Mouse (Mus musculus): ENCODE measurements around the gene Trem3. TPM values are rescaled to one million over a fixed set of nuclear protein-coding genes. Genes with fewer than 3 reads are reported as not detected.

Trem3 gene
- total RNA-seq, 2 experiments from 2014 or later, result 72.1 to 77.8 TPM

DNA sequence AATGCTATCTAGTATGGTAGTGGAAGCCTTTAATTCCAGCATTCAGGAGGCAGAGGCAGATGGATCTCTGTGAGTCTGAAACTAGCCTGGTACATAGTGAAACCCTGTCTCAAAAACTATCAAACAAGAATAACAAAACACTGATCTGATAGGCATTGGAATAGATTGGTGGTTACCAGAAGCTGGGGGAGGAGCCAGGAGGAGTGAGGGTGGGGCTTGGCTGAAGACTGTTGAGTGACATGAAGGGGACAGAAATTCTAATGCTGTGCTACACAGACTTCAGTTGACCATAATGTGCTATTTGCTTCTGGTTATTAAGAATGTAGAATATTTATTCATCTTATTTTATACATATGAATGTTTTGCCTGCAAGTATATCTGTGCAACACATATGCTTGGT is 20.7 kb downstream of the Trem3 start:
- ATAC-seq (ENCODE audit: poor library complexity, severe bottlenecking), result no peak

DNA sequence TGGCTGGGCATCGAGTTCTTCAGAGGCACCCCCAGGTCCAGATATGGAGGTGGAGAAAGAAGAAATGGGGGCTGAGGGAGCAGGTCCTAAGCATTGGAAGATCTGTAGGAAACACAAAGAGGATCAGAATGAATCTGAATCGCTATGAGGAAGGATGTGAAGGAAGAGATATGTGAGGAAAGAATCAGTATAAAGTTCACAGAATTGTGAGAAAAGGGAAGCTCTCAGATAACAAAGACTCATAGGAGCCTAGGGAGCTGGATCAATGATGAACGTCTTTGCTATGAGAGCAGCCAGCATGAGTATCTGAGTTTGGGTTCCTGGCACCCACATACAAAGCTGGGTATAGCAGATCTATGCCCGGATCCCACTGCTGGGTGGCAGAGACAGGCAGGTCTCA is 22.3 kb downstream of the Trem3 start:
- ATAC-seq (ENCODE audit: poor library complexity, severe bottlenecking), result no peak

DNA sequence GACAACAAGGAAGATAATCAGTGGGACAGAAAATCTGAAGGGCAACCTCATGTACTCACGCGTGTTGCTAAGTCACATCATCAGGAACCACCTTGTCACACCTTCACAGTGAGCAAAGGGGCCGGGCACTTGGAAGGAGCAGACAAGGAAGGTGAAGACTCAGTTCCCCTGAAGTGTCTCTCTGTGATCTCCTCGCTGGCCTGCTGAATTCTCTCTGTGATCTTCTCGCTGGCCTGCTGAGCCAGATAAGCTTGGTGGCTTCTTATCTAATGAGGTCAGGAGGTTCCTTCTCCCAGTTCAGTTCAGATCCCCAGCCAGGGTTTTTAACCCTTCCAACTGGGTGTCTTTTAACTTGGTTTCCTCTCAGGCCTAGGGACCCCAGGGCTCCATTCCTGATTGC is 24.6 kb downstream of the Trem3 start:
- ATAC-seq (ENCODE audit: poor library complexity, severe bottlenecking), result peak; percentile 56

DNA sequence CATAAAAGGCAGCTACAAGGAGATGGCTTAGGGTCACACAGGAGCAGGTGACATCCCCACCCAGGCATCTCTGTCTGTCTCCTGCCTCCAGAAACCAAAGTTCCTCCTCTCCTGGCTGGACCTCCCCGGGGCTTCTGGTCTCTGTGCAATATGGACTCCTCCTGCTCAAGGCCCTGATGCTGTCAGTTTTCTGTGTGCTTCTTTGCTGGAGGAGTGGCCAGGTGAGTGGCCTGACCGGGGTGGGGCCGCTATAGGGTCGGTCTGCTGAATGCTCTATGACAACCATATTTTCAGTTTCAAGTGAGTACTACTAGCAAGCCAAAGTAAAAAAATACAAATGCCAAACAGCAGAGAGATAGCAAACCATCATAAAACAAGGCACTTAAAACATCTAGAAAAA is 25.0 kb downstream of the Trem3 start:
- no peak for ATAC-seq (ENCODE audit: poor library complexity, severe bottlenecking)

DNA sequence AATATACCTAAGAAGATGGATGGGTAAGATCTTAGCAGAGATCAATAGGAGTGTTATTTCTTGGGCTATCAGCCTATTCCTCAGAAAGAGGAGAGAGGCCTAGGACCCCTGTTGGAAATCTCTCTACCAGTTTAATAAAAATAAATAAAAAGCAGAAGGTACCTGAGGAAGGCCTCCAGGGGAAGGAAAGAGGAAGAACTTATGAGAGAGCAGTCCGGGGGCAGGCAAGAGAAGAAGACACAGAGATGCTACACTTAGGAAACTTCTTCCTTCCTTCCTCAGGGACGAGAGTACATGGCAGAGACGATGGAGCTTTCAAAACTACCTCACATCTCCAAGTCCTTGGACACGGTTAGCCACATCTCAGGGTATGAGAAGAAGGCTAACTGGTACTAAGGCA is 26.5 kb downstream of the Trem3 start:
- peak; percentile 64 for ATAC-seq (ENCODE audit: poor library complexity, severe bottlenecking)

DNA sequence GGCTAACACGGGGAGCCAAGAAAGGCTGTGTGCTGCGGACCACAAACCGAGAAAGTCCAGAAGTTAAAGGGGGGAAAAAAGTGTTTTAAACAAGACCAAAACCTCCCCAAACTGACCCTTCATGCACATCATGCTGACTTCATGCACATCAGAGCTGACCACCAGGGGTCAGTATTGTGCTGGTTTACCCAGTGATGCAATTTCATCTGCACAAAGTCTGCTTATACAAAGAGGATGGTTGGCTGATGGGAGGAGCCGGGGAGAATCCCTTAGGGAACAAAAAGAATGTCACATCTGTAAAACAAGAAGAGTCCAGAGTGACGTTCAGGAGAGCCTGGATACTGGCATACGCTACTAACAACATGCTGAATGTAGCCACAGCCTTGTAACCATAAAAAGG is 27.3 kb downstream of the Trem3 start:
- peak; percentile 73 for ATAC-seq (ENCODE audit: poor library complexity, severe bottlenecking)

DNA sequence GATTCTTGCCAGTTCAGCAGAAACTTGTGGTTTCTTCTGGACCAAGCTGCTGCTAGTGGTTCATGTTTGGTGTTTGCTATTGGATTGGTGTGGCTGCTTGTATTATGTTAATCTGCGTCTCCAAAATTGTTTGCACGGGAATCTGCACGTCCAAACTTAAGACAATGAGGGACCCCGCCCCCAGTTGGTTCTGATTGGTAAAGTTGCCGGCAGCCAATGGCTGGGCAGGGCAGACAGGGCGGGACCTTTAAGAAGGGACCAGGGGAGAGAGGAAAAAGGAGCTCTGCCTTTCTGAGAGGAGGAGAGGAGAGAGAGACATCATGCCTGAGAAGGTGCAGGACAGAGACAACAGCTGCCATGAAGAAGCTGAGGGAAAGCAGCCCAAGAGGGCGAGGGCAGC is 28.2 kb downstream of the Trem3 start:
- ATAC-seq (ENCODE audit: poor library complexity, severe bottlenecking), result no peak

DNA sequence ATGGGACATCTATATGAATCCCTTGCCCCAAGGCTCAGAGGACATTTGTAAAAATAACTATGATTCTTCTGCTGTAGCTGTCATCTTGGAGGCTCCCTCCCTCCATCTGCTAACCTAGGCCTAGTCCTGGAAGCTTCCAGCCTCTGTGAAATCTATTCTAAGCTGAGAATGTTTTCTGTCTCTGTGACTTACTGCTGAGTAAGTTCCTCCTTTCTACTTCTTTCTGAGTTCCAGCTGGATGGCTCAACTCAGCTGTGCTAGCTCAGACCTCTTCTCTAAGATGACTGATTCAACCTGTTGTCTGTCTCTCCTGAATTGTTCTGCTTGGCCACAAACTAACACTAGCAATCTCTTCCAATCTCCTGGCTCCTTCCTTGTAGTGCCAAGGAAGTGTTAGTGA is 30.8 kb downstream of the Trem3 start:
- no peak for ATAC-seq (ENCODE audit: poor library complexity, severe bottlenecking)

DNA sequence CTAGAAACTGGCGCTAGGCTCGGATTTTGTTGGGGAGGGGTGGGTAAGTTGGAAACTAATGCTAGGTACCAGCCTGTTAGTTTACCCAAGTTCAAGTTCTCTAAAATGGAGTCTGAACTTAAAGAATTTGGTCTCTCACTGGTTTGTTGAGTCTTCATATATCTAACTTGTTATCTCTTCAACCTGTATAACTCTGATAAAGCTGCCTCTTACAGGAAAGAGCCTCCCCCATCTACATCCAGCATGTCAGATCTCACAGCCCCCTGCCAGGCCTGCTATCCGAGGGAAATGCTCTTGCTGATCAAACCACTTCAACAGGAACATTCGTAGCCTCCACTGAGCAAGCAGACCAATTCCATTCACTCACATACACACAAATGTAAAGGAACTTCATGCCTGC is 31.4 kb downstream of the Trem3 start:
- ATAC-seq (ENCODE audit: poor library complexity, severe bottlenecking), result no peak

DNA sequence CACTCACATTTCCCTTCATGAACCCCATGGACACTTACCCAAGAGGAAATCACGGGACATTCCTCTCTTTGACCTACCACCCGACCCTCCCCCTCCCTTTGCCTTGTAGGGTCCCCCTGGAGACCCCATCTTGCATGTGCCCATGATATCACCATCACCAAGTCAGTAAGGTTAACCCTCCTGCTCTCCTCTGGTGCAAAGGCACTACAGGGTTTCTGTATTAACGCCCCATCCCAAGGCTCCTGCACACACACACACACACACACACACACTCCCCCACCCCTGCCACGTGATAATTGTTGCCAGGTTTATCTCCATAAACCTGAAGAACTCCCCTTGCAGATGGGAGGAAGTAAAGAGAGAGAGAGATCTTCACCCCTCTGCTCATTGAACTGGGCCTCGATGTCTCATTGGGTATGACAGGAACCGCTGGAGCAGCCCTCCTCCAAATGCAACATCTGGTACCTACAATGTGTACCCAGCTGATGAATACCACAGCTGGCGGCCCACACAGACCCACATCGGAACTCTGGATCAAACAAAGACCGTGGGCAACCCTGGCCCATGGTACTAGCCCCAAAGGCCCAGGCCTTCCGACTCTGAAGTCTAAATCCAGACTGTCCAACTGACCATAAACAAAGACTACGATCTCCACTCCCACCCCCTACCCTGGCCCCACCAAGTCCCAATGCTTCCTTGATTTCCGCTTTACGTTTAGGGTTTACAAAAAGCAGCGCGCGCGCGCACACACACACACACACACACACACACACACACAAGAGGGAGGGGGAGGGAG is 33.6 kb downstream of the Trem3 start:
- ATAC-seq (ENCODE audit: poor library complexity, severe bottlenecking), result 0 out of 2 replicates have a peak, but pooled peaks have one; percentile 10

DNA sequence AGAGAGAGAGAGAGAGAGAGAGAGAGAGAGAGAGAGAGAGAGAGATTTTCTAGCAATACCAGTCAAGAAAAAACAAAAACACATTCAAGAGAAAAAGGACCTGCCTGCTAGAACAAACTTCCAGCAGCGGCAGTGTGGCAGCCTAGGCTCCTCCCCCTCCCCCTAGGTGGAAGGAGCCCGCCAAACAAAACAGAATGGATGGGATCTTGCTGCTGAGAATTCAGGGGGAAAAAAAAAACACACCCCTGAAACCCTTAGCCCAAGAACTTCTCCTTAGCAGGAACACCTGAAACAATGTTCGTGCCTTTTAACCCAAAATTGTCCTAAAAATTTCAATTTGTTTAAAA is 34.1 kb downstream of the Trem3 start:
- no peak for ATAC-seq (ENCODE audit: poor library complexity, severe bottlenecking)

DNA sequence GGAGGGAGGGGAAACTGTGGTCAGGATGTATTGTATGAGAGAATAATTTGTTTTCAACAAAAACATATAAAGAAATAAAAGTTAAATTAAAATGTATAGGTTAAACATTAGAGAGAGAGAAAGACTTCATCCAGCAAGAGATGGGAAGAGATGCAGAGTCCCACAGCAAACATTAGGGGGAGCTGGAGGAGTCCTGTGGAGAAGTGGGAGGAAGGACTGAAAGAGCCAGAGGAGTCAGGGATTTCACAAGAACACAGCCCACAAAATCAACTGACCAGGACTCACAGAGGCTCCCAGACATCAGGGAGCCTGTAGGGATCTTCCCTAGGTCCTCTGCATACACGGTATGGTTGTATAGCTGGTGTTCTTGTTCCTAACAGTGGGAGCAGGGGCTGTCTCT is 39.2 kb downstream of the Trem3 start:
- peak; percentile 97 for ATAC-seq (ENCODE audit: poor library complexity, severe bottlenecking)

DNA sequence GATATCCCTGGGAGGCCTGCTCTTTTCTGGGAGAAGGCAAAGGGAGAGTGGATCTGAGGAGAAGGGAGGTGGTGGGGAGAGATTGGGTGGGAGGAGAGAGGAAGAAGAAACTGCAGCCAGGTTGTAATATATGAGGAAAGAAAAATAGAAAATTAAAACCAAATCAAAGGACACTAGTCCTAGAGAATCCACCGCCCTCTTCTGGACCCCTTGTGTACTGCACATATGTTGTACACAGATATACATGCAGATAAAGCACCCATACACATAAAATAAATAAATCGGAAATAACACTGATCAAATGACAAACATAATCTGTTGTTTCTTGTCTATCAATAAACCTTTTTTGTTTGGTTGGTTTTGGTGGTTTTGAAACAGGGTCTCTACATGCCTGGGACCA is 39.7 kb downstream of the Trem3 start:
- ATAC-seq (ENCODE audit: poor library complexity, severe bottlenecking), result peak; percentile 24; the same call in 1 of the 2 replicates

DNA sequence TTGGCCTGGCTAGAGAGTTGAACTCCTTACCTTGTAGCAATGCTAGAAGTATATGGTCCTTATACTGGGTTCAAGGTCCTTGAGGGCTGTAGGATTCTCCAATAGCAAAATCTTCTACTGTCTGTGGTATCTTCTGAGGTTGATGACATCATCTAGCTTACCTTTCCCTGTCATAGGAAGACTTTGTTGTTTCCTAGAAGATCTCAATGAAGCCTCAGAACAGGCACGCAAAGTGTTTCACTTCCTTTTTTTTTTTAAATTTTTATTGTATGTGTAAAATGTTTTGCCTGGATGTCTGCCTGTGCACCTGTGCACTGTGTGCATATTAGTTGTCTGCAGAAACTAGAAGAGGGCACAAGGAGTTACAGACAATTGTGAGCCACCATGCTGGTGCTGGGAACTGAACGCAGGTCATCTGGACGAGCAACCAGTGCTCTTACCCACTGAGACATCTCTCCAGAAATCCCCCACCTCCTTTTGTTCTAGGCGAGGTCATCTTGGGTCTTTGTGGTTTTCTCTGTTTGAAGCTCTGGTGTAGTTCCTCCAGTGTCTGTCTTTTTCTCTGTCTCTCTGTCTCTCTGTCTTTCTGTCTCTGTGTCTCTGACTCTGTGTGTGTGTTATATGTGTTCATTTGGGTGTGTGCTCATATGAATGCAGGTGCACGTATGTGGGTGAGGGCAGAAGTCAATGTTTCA is 46.1 kb downstream of the Trem3 start:
- peak; percentile 45 for ATAC-seq (ENCODE audit: poor library complexity, severe bottlenecking)

DNA sequence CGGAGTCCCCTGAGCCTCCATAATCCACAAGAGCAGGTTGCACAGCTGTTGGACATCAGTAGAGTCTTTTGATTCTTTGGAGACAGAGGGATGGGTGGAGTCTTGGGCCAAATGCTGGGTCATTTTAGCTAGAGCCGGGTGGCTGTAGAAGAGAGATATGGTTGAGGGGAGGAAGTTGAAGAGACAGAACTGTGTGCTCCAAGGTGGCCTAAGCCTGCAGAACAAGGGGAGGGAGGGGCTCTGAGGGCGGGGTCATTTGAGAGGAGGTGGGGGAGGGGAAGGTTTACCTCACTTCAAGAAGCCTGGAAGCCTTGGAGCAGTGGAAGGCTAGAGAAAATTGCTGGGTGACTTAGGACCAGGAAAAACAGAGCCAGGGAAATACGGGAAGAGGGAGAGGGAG is 51.6 kb downstream of the Trem3 start, which contains the start of gene Treml2:
Gene Treml2 (plus strand): TSS at position 296 of the 400 bp plus-strand sequence.
- ATAC-seq (ENCODE audit: poor library complexity, severe bottlenecking), result peak; percentile 41

DNA sequence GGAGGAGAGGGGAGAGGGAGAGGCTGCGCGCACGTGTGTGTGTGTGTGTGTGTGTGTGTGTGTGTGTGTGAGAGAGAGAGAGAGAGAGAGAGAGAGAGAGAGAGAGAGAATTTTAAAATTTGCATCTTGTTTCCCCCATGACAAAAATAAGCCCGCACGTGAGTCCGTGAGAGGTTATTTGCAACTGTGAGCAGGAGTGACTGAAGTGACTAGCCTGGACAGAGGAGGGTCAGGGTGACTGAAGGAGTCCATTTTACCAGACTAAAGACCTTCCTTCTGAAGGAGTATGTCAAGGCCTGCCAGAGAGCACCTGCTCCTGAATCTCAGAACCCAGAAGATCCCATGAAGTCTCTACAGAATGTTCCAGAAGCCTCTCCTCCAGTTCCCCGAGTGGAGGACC is 52.2 kb downstream of the Trem3 start:
- 0 out of 2 replicates have a peak, but pooled peaks have one; percentile 2 for ATAC-seq (ENCODE audit: poor library complexity, severe bottlenecking)

DNA sequence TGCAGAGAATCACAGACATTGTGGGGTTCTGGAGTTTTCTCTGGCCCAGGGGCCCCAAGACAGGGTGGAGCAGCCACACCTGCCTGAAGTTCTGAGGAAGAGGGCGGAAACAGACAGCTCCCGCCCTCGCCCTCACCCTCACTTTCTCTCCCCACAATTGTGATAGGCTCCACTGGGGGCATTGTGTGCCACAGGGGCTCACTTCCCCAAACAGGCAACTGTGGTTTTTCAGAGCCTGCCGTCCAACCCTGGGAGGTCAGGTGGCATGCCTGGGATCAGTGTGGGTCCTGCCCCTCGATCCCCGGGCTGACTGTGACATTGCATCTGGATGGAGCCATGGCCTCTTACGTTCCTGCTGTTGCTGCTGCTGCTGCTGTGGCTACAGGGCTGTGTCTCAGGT is 52.6 kb downstream of the Trem3 start:
- ATAC-seq (ENCODE audit: poor library complexity, severe bottlenecking), result peak; percentile 84

DNA sequence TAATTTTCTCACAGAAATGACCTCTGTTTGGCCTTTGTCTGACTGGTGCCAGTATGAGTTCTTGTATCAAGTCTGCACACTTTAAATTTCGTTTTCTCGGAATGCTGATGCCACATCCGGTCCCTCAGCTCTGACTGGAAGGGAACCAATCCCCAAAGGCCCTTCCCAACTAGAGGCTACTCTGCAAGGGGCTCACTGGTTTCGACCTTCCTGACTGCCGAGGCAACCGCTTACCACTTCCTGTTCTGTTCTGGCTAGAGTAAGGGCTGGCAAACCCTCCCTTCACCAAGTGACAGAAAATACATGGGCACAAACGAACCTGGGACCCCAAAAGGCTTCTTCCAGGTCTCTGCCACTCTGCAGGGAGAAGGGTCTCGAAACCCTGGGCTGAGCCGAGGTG is 53.3 kb downstream of the Trem3 start:
- peak; percentile 71 for ATAC-seq (ENCODE audit: poor library complexity, severe bottlenecking)

DNA sequence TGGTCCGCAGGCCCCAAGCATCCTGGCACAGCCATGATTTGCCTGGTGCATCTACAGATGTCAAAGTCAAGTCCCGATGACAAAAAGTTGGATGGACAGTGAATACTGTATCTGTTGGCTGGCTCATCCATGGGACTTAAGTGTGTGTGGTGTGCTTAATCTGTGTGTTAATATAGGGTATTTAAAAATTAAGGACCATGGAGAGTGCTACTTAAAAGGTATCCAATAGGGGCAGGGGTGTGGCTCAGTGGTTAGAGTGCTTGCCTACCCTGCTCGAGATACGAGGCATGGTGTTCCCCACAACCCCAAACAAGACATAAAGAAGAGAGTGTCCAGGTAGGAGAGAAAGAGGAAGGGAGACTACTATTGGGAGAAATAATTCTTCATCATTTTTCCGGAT is 54.2 kb downstream of the Trem3 start:
- ATAC-seq (ENCODE audit: poor library complexity, severe bottlenecking), result no peak

Measured in megakaryocyte, adult 5-6 weeks (primary cell).